Mouse (Mus musculus) intestine, embryonic 15.5 days (tissue): ENCODE measurements at regions not wholly inside any gene's neighbourhood (a gene's known extent, or its start where the extent isn't known, plus 50 kb on each side); places are given as distances from the start of the nearest gene placed in this dataset.
A peak's percentile ranks its signal among the peaks of the same experiment; 100 is the strongest.
"Not testable (repeated sequence)": the region's sequence is repeated elsewhere in the genome, so short reads cannot be mapped to it uniquely, and the experiment has no call there.

Source experiments
- ATAC-seq: fragments of 200-750 bp; cut with Nextera tagmentation; 2 replicates; pipeline ENCODE4 v1.8.0; 2017; ENCODE audit warnings: moderate TSS enrichment, moderate library complexity
- H3K27ac ChIP-seq: fragments of 300-500 bp; sonication (generic); 2 replicates; pipeline ENCODE4 v1.5.1; 2015; ENCODE audit warnings: mild to moderate bottlenecking, inconsistent platforms
- H3K27me3 ChIP-seq: fragments of 300-500 bp; sonication (generic); replicated peaks from 2 replicates; pipeline ENCODE4 v1.6.1; 2015; ENCODE audit warnings: inconsistent platforms
- H3K36me3 ChIP-seq: fragments of 300-500 bp; sonication (generic); 2 replicates; pipeline ENCODE4 v1.6.1; 2015; ENCODE audit warnings: inconsistent platforms
- H3K4me1 ChIP-seq: fragments of 300-500 bp; sonication (generic); replicated peaks from 2 replicates; pipeline ENCODE4 v1.6.1; 2015; ENCODE audit warnings: inconsistent platforms
- H3K4me2 ChIP-seq: fragments of 300-500 bp; sonication (generic); replicated peaks from 2 replicates; pipeline ENCODE4 v1.6.1; 2015; ENCODE audit warnings: mild to moderate bottlenecking, inconsistent platforms
- H3K4me3 ChIP-seq: fragments of 300-500 bp; sonication (generic); replicated peaks from 2 replicates; pipeline ENCODE4 v1.5.1; 2015; ENCODE audit warnings: inconsistent platforms
- H3K9ac ChIP-seq: fragments of 300-500 bp; sonication (generic); 2 replicates; pipeline ENCODE4 v1.6.1; 2015; ENCODE audit warnings: inconsistent platforms
- H3K9me3 ChIP-seq: fragments of 300-500 bp; sonication (generic); 2 replicates; pipeline ENCODE4 v1.6.1; 2016; ENCODE audit warnings: inconsistent platforms
- WGBS: fragments of 180-500 bp; shearing (Covaris S2); methylation state at CpG from one replicate; pipeline ENCODE4 v1.1.7; 2015; 5-methylcytosine and 5-hydroxymethylcytosine counted together

GRCm38 (mm10) chr9:104410211-104410610, 72.7 kb upstream of the Acpp start:
- WGBS: 5% methylated on average over 5 of the region's 5 CpGs
- H3K4me2 ChIP-seq: no peak overlapping the region
- no peak for ATAC-seq

GRCm38 (mm10) chr9:104409381-104409780, 71.8 kb upstream of the Acpp start:
- no peaks in the 10 kb centered on the region for H3K4me1 ChIP-seq
- H3K9ac ChIP-seq: no peak overlapping the region
- no peaks in the 10 kb centered on the region for H3K36me3 ChIP-seq
- no peak for ATAC-seq
- peak overlapping the region; percentile 27 for H3K4me3 ChIP-seq
- peak overlapping the region; percentile 62 for H3K4me2 ChIP-seq
- H3K9me3 ChIP-seq: no peaks in the 10 kb centered on the region
- H3K27me3 ChIP-seq: no peaks in the 10 kb centered on the region
- WGBS: 23% methylated on average over 12 of the region's 12 CpGs
- no peak overlapping the region for H3K27ac ChIP-seq

More at GRCm38 (mm10) chr9:104410211-104410610, 72.7 kb upstream of the Acpp start:
- Histone ChIP-seq H3K27ac (no peak overlapping the region), H3K4me3 (no peak overlapping the region), H3K9me3 (no peaks in the 10 kb centered on the region), H3K4me1 (no peaks in the 10 kb centered on the region), H3K36me3 (no peaks in the 10 kb centered on the region), H3K27me3 (no peaks in the 10 kb centered on the region), H3K9ac (no peak overlapping the region)

GRCm38 (mm10) chr9:104408571-104409294, 71.2 kb upstream of the Acpp start:
- H3K9ac ChIP-seq: no peak overlapping the region
- 15% methylated on average over 21 of the region's 21 CpGs for WGBS
- H3K27me3 ChIP-seq: no peaks in the 10 kb centered on the region
- peak overlapping the region; percentile 62 for H3K4me2 ChIP-seq
- no peaks in the 10 kb centered on the region for H3K4me1 ChIP-seq
- H3K27ac ChIP-seq: no peak overlapping the region
- peak; percentile 79 for ATAC-seq
- H3K9me3 ChIP-seq: no peaks in the 10 kb centered on the region
- H3K4me3 ChIP-seq: peak overlapping the region; percentile 27
- H3K36me3 ChIP-seq: no peaks in the 10 kb centered on the region

- ATAC-seq: peak; percentile 78
Observed at GRCm38 (mm10) chr9:104407559-104408376, 70.2 kb upstream of the Acpp start.

GRCm38 (mm10) chr9:104407011-104407410, 69.5 kb upstream of the Acpp start:
- Histone ChIP-seq H3K27ac (no peak overlapping the region), H3K9me3 (no peaks in the 10 kb centered on the region), H3K27me3 (no peaks in the 10 kb centered on the region), H3K9ac (no peak overlapping the region), H3K36me3 (no peaks in the 10 kb centered on the region), H3K4me3 (no peak overlapping the region), H3K4me2 (no peak overlapping the region), H3K4me1 (no peaks in the 10 kb centered on the region)
- WGBS: 78% methylated on average over 2 of the region's 2 CpGs
- no peak for ATAC-seq

More at GRCm38 (mm10) chr9:104407559-104408376, 70.2 kb upstream of the Acpp start:
- H3K27me3 ChIP-seq: no peaks in the 10 kb centered on the region
- no peaks in the 10 kb centered on the region for H3K36me3 ChIP-seq
- no peaks in the 10 kb centered on the region for H3K9me3 ChIP-seq
- H3K9ac ChIP-seq: 0 out of 2 replicates have a peak overlapping the region, but pooled peaks have one; percentile 2
- peak overlapping the region; percentile 62 for H3K4me2 ChIP-seq
- WGBS: 18% methylated on average over 17 of the region's 18 CpGs
- H3K27ac ChIP-seq: peak overlapping the region; percentile 48; the same call in 1 of the 2 replicates
- H3K4me3 ChIP-seq: peak overlapping the region; percentile 27
- no peaks in the 10 kb centered on the region for H3K4me1 ChIP-seq

- no peak for ATAC-seq
- 53% methylated on average over 7 of the region's 7 CpGs for WGBS
- Histone ChIP-seq H3K4me3 (no peak overlapping the region), H3K4me2 (no peak overlapping the region), H3K9ac (no peak overlapping the region), H3K27me3 (no peaks in the 10 kb centered on the region), H3K36me3 (no peaks in the 10 kb centered on the region), H3K9me3 (no peaks in the 10 kb centered on the region), H3K27ac (no peak overlapping the region), H3K4me1 (no peaks in the 10 kb centered on the region)
Observed at GRCm38 (mm10) chr9:104406491-104406890, 68.9 kb upstream of the Acpp start.

GRCm38 (mm10) chr9:104403863-104404262, 66.3 kb upstream of the Acpp start:
- Histone ChIP-seq H3K4me3 (no peak overlapping the region), H3K9me3 (no peaks in the 10 kb centered on the region), H3K36me3 (no peaks in the 10 kb centered on the region), H3K9ac (no peak overlapping the region), H3K4me2 (no peak overlapping the region), H3K27ac (no peak overlapping the region), H3K27me3 (no peaks in the 10 kb centered on the region), H3K4me1 (no peaks in the 10 kb centered on the region)
- no peak for ATAC-seq
- 54% methylated on average over 1 of the region's 1 CpGs for WGBS

GRCm38 (mm10) chr9:104401673-104402072, 64.1 kb upstream of the Acpp start:
- peak; percentile 80 for ATAC-seq
- H3K27ac ChIP-seq: no peak overlapping the region
- H3K4me1 ChIP-seq: no peaks in the 10 kb centered on the region
- no peak overlapping the region for H3K9ac ChIP-seq
- no peak overlapping the region for H3K4me2 ChIP-seq
- H3K4me3 ChIP-seq: no peak overlapping the region
- no peaks in the 10 kb centered on the region for H3K36me3 ChIP-seq
- no peaks in the 10 kb centered on the region for H3K27me3 ChIP-seq
- WGBS: 63% methylated on average over 4 of the region's 4 CpGs
- H3K9me3 ChIP-seq: no peaks in the 10 kb centered on the region

GRCm38 (mm10) chr9:104399927-104400326, 62.4 kb upstream of the Acpp start:
- no peak for ATAC-seq
- H3K27ac ChIP-seq: no peak overlapping the region
- no peak overlapping the region for H3K9ac ChIP-seq
- H3K4me3 ChIP-seq: no peak overlapping the region
- 93% methylated on average over 1 of the region's 1 CpGs for WGBS
- H3K4me1 ChIP-seq: no peaks in the 10 kb centered on the region
- H3K9me3 ChIP-seq: no peaks in the 10 kb centered on the region
- H3K4me2 ChIP-seq: no peak overlapping the region
- H3K36me3 ChIP-seq: no peaks in the 10 kb centered on the region
- H3K27me3 ChIP-seq: no peaks in the 10 kb centered on the region

GRCm38 (mm10) chr9:104398484-104398883, 60.9 kb upstream of the Acpp start:
- H3K36me3 ChIP-seq, ATAC-seq, H3K27me3 ChIP-seq, H3K9me3 ChIP-seq, H3K9ac ChIP-seq, H3K4me1 ChIP-seq, H3K4me2 ChIP-seq, H3K27ac ChIP-seq, H3K4me3 ChIP-seq: not testable (repeated sequence)
- WGBS: 54% methylated on average over 4 of the region's 4 CpGs

GRCm38 (mm10) chr9:104387805-104388204, 50.3 kb upstream of the Acpp start:
- H3K4me1 ChIP-seq: no peaks in the 10 kb centered on the region
- H3K9ac ChIP-seq: no peak overlapping the region
- 93% methylated on average over 7 of the region's 7 CpGs for WGBS
- H3K27me3 ChIP-seq: no peaks in the 10 kb centered on the region
- no peak overlapping the region for H3K4me3 ChIP-seq
- H3K36me3 ChIP-seq: no peaks in the 10 kb centered on the region
- no peak overlapping the region for H3K27ac ChIP-seq
- no peak overlapping the region for H3K4me2 ChIP-seq
- H3K9me3 ChIP-seq: no peaks in the 10 kb centered on the region
- ATAC-seq: no peak
